Mouse (Mus musculus) midbrain, embryonic 12.5 days (tissue): ENCODE measurements at regions not wholly inside any gene's neighbourhood (a gene's known extent, or its start where the extent isn't known, plus 50 kb on each side); places are given as distances from the start of the nearest gene placed in this dataset.

ENCODE experiments used
- ATAC-seq: fragments of 200-750 bp; cut with Nextera tagmentation; 2 replicates; pipeline ENCODE4 v1.8.0; 2017; ENCODE audit warnings: low read depth, moderate TSS enrichment, moderate library complexity; ENCODE audit not compliant: low FRiP score
- H3K27ac ChIP-seq: fragments of 300-500 bp; sonication (generic); replicated peaks from 2 replicates; pipeline ENCODE4 v1.5.1; 2016; ENCODE audit warnings: mild to moderate bottlenecking
- H3K27me3 ChIP-seq: fragments of 300-500 bp; sonication (generic); 2 replicates; pipeline ENCODE4 v1.6.1; 2016; ENCODE audit warnings: mild to moderate bottlenecking
- H3K36me3 ChIP-seq: fragments of 300-500 bp; sonication (generic); 2 replicates; pipeline ENCODE4 v1.6.1; 2016
- H3K4me1 ChIP-seq: fragments of 300-500 bp; sonication (generic); 2 replicates; pipeline ENCODE4 v1.6.1; 2016
- H3K4me2 ChIP-seq: fragments of 300-500 bp; sonication (generic); replicated peaks from 2 replicates; pipeline ENCODE4 v1.6.1; 2016; ENCODE audit warnings: mild to moderate bottlenecking, moderate library complexity
- H3K4me3 ChIP-seq: fragments of 300-500 bp; sonication (generic); 2 replicates; pipeline ENCODE4 v1.5.1; 2016; ENCODE audit warnings: mild to moderate bottlenecking
- H3K9ac ChIP-seq: fragments of 300-500 bp; sonication (generic); replicated peaks from 2 replicates; pipeline ENCODE4 v1.6.1; 2016; ENCODE audit warnings: mild to moderate bottlenecking, moderate library complexity
- H3K9me3 ChIP-seq: fragments of 300-500 bp; sonication (generic); 2 replicates; pipeline ENCODE4 v1.6.1; 2016; ENCODE audit warnings: mild to moderate bottlenecking
- WGBS: fragments of 180-500 bp; shearing (Covaris S2); methylation state at CpG from one replicate; pipeline ENCODE4 v1.1.7; 2016; 5-methylcytosine and 5-hydroxymethylcytosine counted together

DNA sequence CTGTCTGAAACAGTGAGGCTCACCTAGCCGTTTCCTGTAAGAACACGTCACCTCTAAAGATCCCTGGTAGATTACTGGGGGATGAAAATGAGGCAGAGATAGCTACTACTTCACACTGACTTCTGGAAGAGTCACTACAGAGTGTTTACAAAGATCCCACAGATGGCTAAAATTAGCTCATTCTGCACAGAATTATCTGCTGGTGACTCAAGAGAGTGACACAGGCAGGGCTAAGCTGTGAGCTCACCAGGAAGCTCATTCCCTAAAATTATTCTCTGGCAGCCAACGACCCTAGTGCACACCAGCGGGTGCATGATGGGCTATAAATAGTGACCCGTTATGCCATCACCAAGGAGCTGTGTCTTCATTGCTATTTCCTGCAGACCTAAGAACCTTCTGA is 53.2 kb upstream of the Ddah1 start:
- no peak overlapping the region for H3K4me2 ChIP-seq
- no peaks in the 10 kb centered on the region for H3K9me3 ChIP-seq
- no peak overlapping the region for H3K27ac ChIP-seq
- WGBS, result 83% methylated on average over 5 of the region's 5 CpGs
- H3K4me3 ChIP-seq, result no peak overlapping the region
- ATAC-seq, result no peak
- H3K36me3 ChIP-seq, result no peaks in the 10 kb centered on the region
- peaks cover 10% of the 10 kb centered on the region for H3K4me1 ChIP-seq
- peaks cover 5% of the 10 kb centered on the region; the same call in 1 of the 2 replicates for H3K27me3 ChIP-seq
- no peak overlapping the region for H3K9ac ChIP-seq

- no peak overlapping the region for H3K9ac ChIP-seq
- H3K4me2 ChIP-seq, result no peak overlapping the region
- H3K27me3 ChIP-seq, result peaks cover 5% of the 10 kb centered on the region; the same call in 1 of the 2 replicates
- WGBS, result 57% methylated on average over 9 of the region's 9 CpGs
- no peak for ATAC-seq
- no peaks in the 10 kb centered on the region for H3K36me3 ChIP-seq
- no peaks in the 10 kb centered on the region for H3K9me3 ChIP-seq
- H3K4me1 ChIP-seq, result peaks cover 10% of the 10 kb centered on the region
- no peak overlapping the region for H3K27ac ChIP-seq
- no peak overlapping the region for H3K4me3 ChIP-seq
Observed at GRCm38 (mm10) chr3:145704054-145704453, 54.3 kb upstream of the Ccn1 start.

DNA sequence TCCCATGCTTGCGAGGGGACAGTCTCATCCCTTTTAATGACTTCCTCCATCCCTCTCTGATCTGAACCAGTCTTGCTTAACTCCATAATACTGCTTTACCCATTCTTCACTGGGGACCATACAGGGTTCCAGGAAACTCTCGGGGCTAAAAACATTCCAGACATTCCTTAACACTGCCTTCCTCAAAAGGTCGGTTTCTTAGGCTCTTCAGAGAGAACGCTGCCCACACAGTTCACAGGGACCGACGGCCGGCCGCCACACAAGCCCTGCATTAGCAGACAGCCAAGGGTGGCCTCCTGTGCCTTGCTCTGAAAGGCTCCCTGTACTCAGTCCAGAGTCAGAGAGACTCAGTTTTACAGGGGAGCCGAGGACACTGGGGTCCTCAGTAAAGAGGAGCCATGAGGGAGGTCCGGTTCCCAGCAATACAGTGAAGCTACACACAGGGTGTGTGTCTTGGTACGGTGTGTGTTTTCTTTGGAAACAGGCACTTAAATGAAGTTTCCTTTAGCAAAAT is 53.7 kb upstream of the Ccn1 start:
- Histone ChIP-seq H3K36me3 (no peaks in the 10 kb centered on the region), H3K9me3 (no peaks in the 10 kb centered on the region), H3K27me3 (peaks cover 5% of the 10 kb centered on the region; the same call in 1 of the 2 replicates), H3K4me3 (no peak overlapping the region), H3K9ac (no peak overlapping the region), H3K4me2 (no peak overlapping the region), H3K4me1 (peaks cover 10% of the 10 kb centered on the region), H3K27ac (no peak overlapping the region)
- peak; percentile 73 for ATAC-seq
- 7% methylated on average over 11 of the region's 11 CpGs for WGBS

GRCm38 (mm10) chr3:145702739-145703138 is 53.0 kb upstream of the Ccn1 start:
- H3K27me3 ChIP-seq, result peaks cover 5% of the 10 kb centered on the region; the same call in 1 of the 2 replicates
- ATAC-seq, result no peak
- H3K9ac ChIP-seq, result no peak overlapping the region
- H3K36me3 ChIP-seq, result no peaks in the 10 kb centered on the region
- peaks cover 10% of the 10 kb centered on the region for H3K4me1 ChIP-seq
- H3K9me3 ChIP-seq, result no peaks in the 10 kb centered on the region
- no peak overlapping the region for H3K27ac ChIP-seq
- WGBS, result 62% methylated on average over 5 of the region's 5 CpGs
- no peak overlapping the region for H3K4me2 ChIP-seq
- H3K4me3 ChIP-seq, result no peak overlapping the region

DNA sequence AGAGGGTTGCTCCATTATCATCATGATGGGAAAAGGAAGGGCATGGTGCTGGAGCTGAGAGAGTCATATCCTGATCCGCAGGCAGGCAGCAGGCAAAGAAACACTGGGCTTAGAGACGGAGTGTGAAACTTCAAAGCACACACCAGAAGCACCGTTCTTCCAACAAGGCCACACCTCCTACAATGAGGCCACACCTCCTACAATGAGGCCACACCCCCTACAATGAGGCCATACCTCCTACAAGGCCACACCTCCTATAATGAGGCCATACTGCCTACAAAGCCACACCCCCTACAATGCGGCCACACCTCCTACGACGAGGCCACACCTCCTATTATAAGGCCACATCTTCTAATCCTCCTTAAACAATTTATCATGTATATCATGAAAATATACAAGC is 52.2 kb upstream of the Ccn1 start:
- no peak overlapping the region for H3K9ac ChIP-seq
- no peak overlapping the region for H3K27ac ChIP-seq
- peaks cover 10% of the 10 kb centered on the region for H3K4me1 ChIP-seq
- H3K9me3 ChIP-seq, result no peaks in the 10 kb centered on the region
- no peak for ATAC-seq
- H3K4me2 ChIP-seq, result no peak overlapping the region
- 83% methylated on average over 6 of the region's 6 CpGs for WGBS
- H3K4me3 ChIP-seq, result no peak overlapping the region
- peaks cover 5% of the 10 kb centered on the region; the same call in 1 of the 2 replicates for H3K27me3 ChIP-seq
- no peaks in the 10 kb centered on the region for H3K36me3 ChIP-seq
